Comparison of ENCODE assay signal across 9 mouse cellular contexts in genomic region chr13:90359861-90360601, GRCm38 (mm10).
A peak's percentile ranks its signal among the peaks of the same experiment; 100 is the strongest.
DNase-seq lines count a peak whose midpoint lies in the region; ATAC-seq and TF ChIP-seq lines count a peak whose summit lies in the region.
"Had no signal": no experiment of that assay in that cellular context is flagged by ENCODE, and none has a peak within 500 bp of the region (broad histone marks: within the 10 kb centered on the region; RNA-seq: fewer than 3 reads in every experiment).

No protein-coding gene starts in this region.

- no peak overlapping the region for H3K9ac ChIP-seq in heart, postnatal 0 days (replicated peaks; ENCODE audit: low read depth, low read length)
- H3K9ac ChIP-seq in lung, embryonic 15.5 days: no peak overlapping the region
- H3K9ac ChIP-seq: neural tube, embryonic 12.5 days had no signal

- no peaks in the 10 kb centered on the region for H3K36me3 ChIP-seq in heart, postnatal 0 days (replicated peaks; ENCODE audit: control insufficient read depth, insufficient read depth, low read length)
- H3K36me3 ChIP-seq in lung, embryonic 15.5 days: no peaks in the 10 kb centered on the region
- H3K36me3 ChIP-seq: neural tube, embryonic 12.5 days had no signal

- peak; percentile 5 for DNase-seq in adrenal gland, adult 2 months
- DNase-seq in adrenal gland, postnatal 4 days (ENCODE audit: low spot score in 2 of 2): no peak
- peak; percentile 77 for DNase-seq in heart, postnatal 0 days (ENCODE audit: low spot score)
- no peak for DNase-seq in spleen, postnatal 10 days (ENCODE audit: low spot score in 2 of 2)
- no peak for DNase-seq in thymus, postnatal 0 days (ENCODE audit: low spot score)
- no peak for DNase-seq in layer of hippocampus, adult 9-11 months

- 17% methylated on average over 10 of the region's 10 CpGs for WGBS in heart, postnatal 0 days
- 27% methylated on average over 10 of the region's 10 CpGs for WGBS in lung, embryonic 15.5 days

- H3K4me1 ChIP-seq in heart, postnatal 0 days (ENCODE audit: control insufficient read depth, insufficient read depth): 0 out of 2 replicates have a peak, but pooled peaks cover 11% of the 10 kb centered on the region
- peaks cover 16% of the 10 kb centered on the region for H3K4me1 ChIP-seq in lung, embryonic 15.5 days
- H3K4me1 ChIP-seq: neural tube, embryonic 12.5 days had no signal

- peak; percentile 52; the same call in 1 of the 2 replicates for ATAC-seq in common myeloid progenitor, adult 5-6 weeks (replicated peaks; ENCODE audit: low read depth, poor library complexity, severe bottlenecking)
- ATAC-seq in heart, postnatal 0 days (ENCODE audit: insufficient read depth, low read depth): peak; percentile 90
- peak; percentile 64; the same call in 1 of the 2 replicates for ATAC-seq in lung, embryonic 15.5 days (ENCODE audit: borderline replicate concordance, extremely low read depth, low FRiP score, low TSS enrichment)

- 0 out of 2 replicates have a peak, but pooled peaks have one; percentile 33 for TF ChIP-seq EP300 in heart, postnatal 0 days (IDR thresholded peaks at IDR 0.05; ENCODE audit: low read depth)

- no peaks in the 10 kb centered on the region for H3K27me3 ChIP-seq in heart, postnatal 0 days (ENCODE audit: control insufficient read depth, insufficient read depth, low read length)
- no peaks in the 10 kb centered on the region for H3K27me3 ChIP-seq in lung, embryonic 15.5 days
- H3K27me3 ChIP-seq: neural tube, embryonic 12.5 days had no signal

- TF ChIP-seq CTCF in heart, postnatal 0 days (IDR thresholded peaks at IDR 0.05; ENCODE audit: low read depth): no peak

- no peaks in the 10 kb centered on the region for H3K9me3 ChIP-seq in heart, postnatal 0 days (replicated peaks; ENCODE audit: control insufficient read depth, low read length)
- H3K9me3 ChIP-seq in lung, embryonic 15.5 days: no peaks in the 10 kb centered on the region
- H3K9me3 ChIP-seq: neural tube, embryonic 12.5 days had no signal

- peak overlapping the region; percentile 70 for H3K27ac ChIP-seq in heart, postnatal 0 days (ENCODE audit: low read depth)
- H3K27ac ChIP-seq in lung, embryonic 15.5 days: peak overlapping the region; percentile 24; the same call in 1 of the 2 replicates
- H3K27ac ChIP-seq: neural tube, embryonic 12.5 days had no signal

- peak overlapping the region; percentile 32 for H3K4me2 ChIP-seq in heart, postnatal 0 days (ENCODE audit: low read depth, low read length)
- H3K4me2 ChIP-seq in lung, embryonic 15.5 days: peak overlapping the region; percentile 35
- H3K4me2 ChIP-seq: neural tube, embryonic 12.5 days had no signal

- no peak overlapping the region for H3K4me3 ChIP-seq in heart, postnatal 0 days (ENCODE audit: low read depth, low read length)
- no peak overlapping the region for H3K4me3 ChIP-seq in lung, embryonic 15.5 days
- H3K4me3 ChIP-seq: neural tube, embryonic 12.5 days had no signal

Comparison
In these comparisons a context has a peak if more than half of its experiments do, and no peak if none do; other contexts are left out.
1. DNase-seq: peak in adrenal gland, adult 2 months (single experiment) and heart, postnatal 0 days (single experiment); none in adrenal gland, postnatal 4 days (0 of 2), spleen, postnatal 10 days (0 of 2), thymus, postnatal 0 days (single experiment) and layer of hippocampus, adult 9-11 months (single experiment).
2. Peak in every context shown above with its lines, with median percentiles within 50 percentile points of each other: ATAC-seq.